Mouse (Mus musculus) heart, embryonic 14.5 days (tissue): ENCODE results near the gene Prr14. TPM values are rescaled to one million over a fixed set of nuclear protein-coding genes. Genes with fewer than 3 reads are reported as not detected.
"Not testable (repeated sequence)": the region's sequence is repeated elsewhere in the genome, so short reads cannot be mapped to it uniquely, and the experiment has no call there.

ENCODE experiments used
- ATAC-seq: fragments of 200-750 bp; cut with Nextera tagmentation; 2 replicates; pipeline ENCODE4 v1.8.0; 2017; ENCODE audit warnings: low read depth, moderate TSS enrichment; ENCODE audit not compliant: insufficient number of reproducible peaks, insufficient read depth, low FRiP score
- H3K27ac ChIP-seq, 2 experiments: fragments of 200-500 bp in 1 of 2; fragments of 300-500 bp in 1 of 2; sonication (generic) in 1 of 2; replicated peaks in 1 of 2; 2 replicates each; pipeline ENCODE4 v1.5.1; 2012 to 2014; ENCODE audit warnings: low read depth in 2 of 2, low read length in 2 of 2, control low read depth in 1 of 2, mild to moderate bottlenecking in 1 of 2, mixed read lengths in 1 of 2; ENCODE audit not compliant: control insufficient read depth in 1 of 2, insufficient read depth in 1 of 2
- H3K27me3 ChIP-seq: fragments of 300-500 bp; sonication (generic); 2 replicates; pipeline ENCODE4 v1.6.1; 2014; ENCODE audit warnings: mild to moderate bottlenecking, low read length, control low read depth; ENCODE audit not compliant: control insufficient read depth, insufficient read depth
- H3K36me3 ChIP-seq: fragments of 300-500 bp; sonication (generic); 2 replicates; pipeline ENCODE4 v1.6.1; 2014; ENCODE audit warnings: mild to moderate bottlenecking, control low read depth, low read length, mixed read lengths; ENCODE audit not compliant: control insufficient read depth, insufficient read depth
- H3K4me1 ChIP-seq, 2 experiments: fragments of 200-500 bp in 1 of 2; fragments of 300-500 bp in 1 of 2; sonication (generic) in 1 of 2; 2 replicates each; pipeline ENCODE4 v1.6.1; 2012 to 2014; ENCODE audit warnings: low read length in 2 of 2, control low read depth in 1 of 2, mixed read lengths in 1 of 2; ENCODE audit not compliant: control insufficient read depth in 2 of 2, insufficient read depth in 2 of 2
- H3K4me2 ChIP-seq: fragments of 300-500 bp; sonication (generic); 2 replicates; pipeline ENCODE4 v1.6.1; 2014; ENCODE audit warnings: mild to moderate bottlenecking, low read length
- H3K4me3 ChIP-seq, 2 experiments: fragments of 200-500 bp in 1 of 2; fragments of 300-500 bp in 1 of 2; sonication (generic) in 1 of 2; 2 replicates each; pipeline ENCODE4 v1.5.1; 2012 to 2014; ENCODE audit warnings: low read length in 2 of 2, mild to moderate bottlenecking in 2 of 2, control low read depth in 1 of 2, low read depth in 1 of 2, moderate library complexity in 1 of 2; ENCODE audit not compliant: control insufficient read depth in 1 of 2, insufficient read depth in 1 of 2
- H3K9ac ChIP-seq: fragments of 300-500 bp; sonication (generic); 2 replicates; pipeline ENCODE4 v1.6.1; 2014; ENCODE audit warnings: mild to moderate bottlenecking, low read length
- H3K9me3 ChIP-seq: fragments of 300-500 bp; sonication (generic); 2 replicates; pipeline ENCODE4 v1.6.1; 2016; ENCODE audit warnings: low read length, control low read depth; ENCODE audit not compliant: control insufficient read depth
- WGBS: fragments of 180-500 bp; shearing (Covaris S2); extraction: QIAGEN DNeasy Blood & Tissue Kit; methylation state at CpG from one replicate; pipeline ENCODE4 v1.1.7; 2014; 5-methylcytosine and 5-hydroxymethylcytosine counted together
- polyA plus RNA-seq: library from polyadenylated mRNA; unstranded; fragments of >200 nt; fragmentation: Nextera tagmentation; extraction: Ambion mirVana; gene quantifications from 2 replicates; pipeline ENCODE4 v1.2.1, GENCODE M21; 2014

Gene Prr14
- polyA plus RNA-seq: 31.5 and 37.5 TPM in 2 replicates

DNA sequence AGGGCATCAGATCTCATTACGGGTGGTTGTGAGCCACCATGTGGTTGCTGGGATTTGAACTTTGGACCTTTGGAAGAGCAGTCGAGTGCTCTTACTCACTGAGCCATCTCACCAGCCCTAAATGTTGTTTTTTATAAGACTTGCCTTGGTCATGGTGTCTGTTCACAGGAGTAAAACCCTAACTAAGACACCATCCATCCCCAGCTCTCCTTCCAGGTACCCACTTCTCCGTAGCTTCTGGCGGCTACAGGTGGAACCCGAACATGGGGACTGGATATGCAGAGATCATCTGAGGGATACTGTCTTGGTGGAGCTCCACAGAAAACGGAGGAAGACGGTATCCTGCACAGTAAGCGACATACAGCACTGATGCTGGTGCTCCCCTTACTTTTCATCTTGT is at the start of gene Prr14:
Gene Prr14 (plus strand): TSS at position 301 of the 400 bp plus-strand sequence.
- not testable (repeated sequence) for H3K4me3 ChIP-seq, ATAC-seq, H3K9me3 ChIP-seq, H3K27me3 ChIP-seq, H3K4me2 ChIP-seq, H3K27ac ChIP-seq, H3K9ac ChIP-seq, H3K4me1 ChIP-seq
- peaks cover 62% of the 10 kb centered on the region for H3K36me3 ChIP-seq
- WGBS: 96% methylated on average over 7 of the region's 8 CpGs

DNA sequence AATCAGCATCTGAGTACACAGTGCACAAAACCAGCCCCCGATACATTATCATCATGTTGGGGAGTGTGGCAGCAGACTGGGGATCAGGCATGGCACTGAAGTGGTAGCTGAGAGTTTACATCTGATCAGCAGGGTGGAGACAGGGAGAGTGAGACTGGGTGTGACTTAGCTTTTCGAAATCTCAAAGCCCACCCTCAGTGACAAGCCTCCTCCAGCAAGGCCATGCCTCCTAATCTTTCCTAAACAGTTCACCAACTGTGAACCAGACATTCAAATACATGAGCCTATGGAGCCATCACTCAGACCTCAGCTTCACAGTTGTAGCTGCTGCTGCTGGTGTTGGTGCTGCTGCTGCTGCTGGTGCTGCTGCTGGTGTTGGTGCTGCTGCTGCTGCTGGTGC is 48.0 kb upstream of the Prr14 start:
- Histone ChIP-seq H3K9ac (no peak overlapping the region), H3K27me3 (no peaks in the 10 kb centered on the region), H3K4me2 (no peak overlapping the region), H3K27ac (no peak overlapping the region), H3K9me3 (no peaks in the 10 kb centered on the region), H3K4me1 (no peaks in the 10 kb centered on the region), H3K36me3 (no peaks in the 10 kb centered on the region), H3K4me3 (no peak overlapping the region)
- WGBS: 58% methylated on average over 2 of the region's 2 CpGs
- no peak for ATAC-seq

DNA sequence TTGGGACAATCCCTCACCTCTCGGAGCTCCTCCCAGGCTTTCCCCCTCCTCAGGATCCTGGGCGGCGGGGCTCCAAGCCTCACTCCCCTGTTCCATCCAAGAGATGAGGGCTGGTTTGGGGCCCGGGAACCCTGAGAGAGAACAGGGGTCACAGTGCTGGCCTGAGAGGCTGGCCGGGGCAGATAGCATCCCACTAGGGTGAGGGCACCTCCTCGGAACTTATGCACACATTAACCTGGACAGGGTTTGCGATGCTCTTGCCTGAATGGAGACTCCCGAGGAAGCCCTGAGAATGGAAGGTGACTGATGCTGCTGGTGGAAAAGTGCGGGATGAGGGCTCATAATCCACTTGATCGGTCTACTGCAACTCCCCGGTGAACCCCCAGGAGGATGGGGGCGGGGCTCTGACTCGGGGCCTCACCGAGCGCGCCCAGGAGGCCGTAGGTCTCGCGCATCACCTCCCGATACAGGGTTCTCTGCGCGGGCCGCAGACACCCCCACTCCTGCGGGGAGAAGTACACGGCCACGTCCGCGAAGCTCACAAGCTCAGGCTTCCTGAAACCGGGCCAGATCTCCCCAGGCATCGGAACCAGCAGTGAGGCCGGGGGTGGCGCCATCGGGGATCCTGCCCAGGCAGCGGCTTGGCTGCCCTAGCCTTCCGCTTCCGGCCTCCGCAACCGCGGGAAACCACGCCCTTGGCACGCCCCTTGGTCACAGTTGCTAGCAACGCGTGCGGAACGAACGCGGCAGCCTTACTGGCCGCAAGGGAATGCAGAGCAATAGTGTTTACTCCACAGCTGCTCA is 37.8 kb upstream of the Prr14 start, which contains the start of gene Zfp688:
Gene Zfp688 (minus strand): TSS at position 681 of the 804 bp plus-strand sequence.
- 2% methylated on average over 48 of the region's 48 CpGs for WGBS
- H3K4me3 ChIP-seq: peak within 1 kb of the TSS; percentile 77 to 80
- peak within 1 kb of the TSS; percentile 94 for H3K4me2 ChIP-seq
- H3K27me3 ChIP-seq: peaks cover 7% of the 10 kb centered on the region; the same call in 1 of the 2 replicates
- H3K9me3 ChIP-seq: no peaks in the 10 kb centered on the region
- H3K36me3 ChIP-seq: peaks cover 16% of the 10 kb centered on the region
- H3K27ac ChIP-seq: 0 out of 4 replicates have a peak within 1 kb of the TSS, but pooled peaks have one; percentile 31 to 35
- peaks cover 0 to 6% of the 10 kb centered on the region in 2 experiments; a peak in 2 of 4 replicates for H3K4me1 ChIP-seq
- peak; percentile 89 for ATAC-seq
- peak within 1 kb of the TSS; percentile 87 for H3K9ac ChIP-seq

DNA sequence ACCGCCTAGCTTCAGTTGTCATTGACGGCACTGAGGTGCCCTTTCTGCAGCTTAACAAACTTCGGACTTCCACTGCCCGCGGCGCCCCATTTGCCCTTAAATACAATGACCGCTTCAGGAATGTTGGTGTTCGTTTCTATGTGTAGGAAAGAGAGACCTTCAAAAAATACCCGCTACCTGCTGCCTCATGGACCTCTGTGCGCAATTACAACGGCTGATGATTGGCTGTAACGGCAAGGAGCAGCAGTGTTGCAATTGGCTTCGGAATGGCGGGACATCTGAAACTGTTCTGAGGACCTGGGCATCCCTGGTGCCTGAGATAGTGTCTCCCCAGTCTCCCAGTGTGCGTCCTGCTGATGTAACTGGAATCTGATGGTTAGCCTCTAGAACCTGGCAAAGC is 37.2 kb upstream of the Prr14 start:
- 1% methylated on average over 15 of the region's 15 CpGs for WGBS
- no peak for ATAC-seq
- Histone ChIP-seq H3K27me3 (peaks cover 7% of the 10 kb centered on the region; the same call in 1 of the 2 replicates), H3K4me1 (peaks cover 0 to 6% of the 10 kb centered on the region in 2 experiments; a peak in 2 of 4 replicates), H3K27ac (no peak overlapping the region), H3K36me3 (peaks cover 16% of the 10 kb centered on the region), H3K4me2 (peak overlapping the region; percentile 94), H3K9me3 (no peaks in the 10 kb centered on the region), H3K9ac (peak overlapping the region; percentile 87), H3K4me3 (peak overlapping the region; percentile 77 to 80)

DNA sequence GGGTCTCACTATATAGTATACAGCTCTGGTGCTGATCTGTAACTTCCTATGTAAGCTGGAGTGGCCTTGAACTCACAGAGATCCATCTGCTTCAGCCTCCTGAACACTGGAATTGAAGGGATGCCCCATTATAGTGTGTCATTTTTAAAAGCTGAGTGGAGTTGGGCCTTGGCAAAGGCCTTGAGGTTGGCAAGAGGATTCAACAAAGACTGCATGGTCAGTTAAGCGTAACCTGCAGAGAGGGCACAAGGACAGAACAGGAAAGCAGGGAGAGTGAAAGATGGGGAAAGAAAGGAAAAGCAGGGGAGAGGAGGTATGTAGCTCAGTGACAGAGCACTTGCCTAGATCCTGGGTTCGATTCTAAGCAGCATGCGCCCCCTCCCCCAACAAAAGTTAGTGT is 34.1 kb upstream of the Prr14 start:
- H3K9me3 ChIP-seq: no peaks in the 10 kb centered on the region
- no peak overlapping the region for H3K4me3 ChIP-seq
- H3K27me3 ChIP-seq: peaks cover 7% of the 10 kb centered on the region; the same call in 1 of the 2 replicates
- H3K4me2 ChIP-seq: no peak overlapping the region
- peaks cover 0 to 6% of the 10 kb centered on the region in 2 experiments; a peak in 2 of 4 replicates for H3K4me1 ChIP-seq
- WGBS: 84% methylated on average over 3 of the region's 3 CpGs
- no peak for ATAC-seq
- H3K36me3 ChIP-seq: no peaks in the 10 kb centered on the region
- no peak overlapping the region for H3K9ac ChIP-seq
- no peak overlapping the region for H3K27ac ChIP-seq

DNA sequence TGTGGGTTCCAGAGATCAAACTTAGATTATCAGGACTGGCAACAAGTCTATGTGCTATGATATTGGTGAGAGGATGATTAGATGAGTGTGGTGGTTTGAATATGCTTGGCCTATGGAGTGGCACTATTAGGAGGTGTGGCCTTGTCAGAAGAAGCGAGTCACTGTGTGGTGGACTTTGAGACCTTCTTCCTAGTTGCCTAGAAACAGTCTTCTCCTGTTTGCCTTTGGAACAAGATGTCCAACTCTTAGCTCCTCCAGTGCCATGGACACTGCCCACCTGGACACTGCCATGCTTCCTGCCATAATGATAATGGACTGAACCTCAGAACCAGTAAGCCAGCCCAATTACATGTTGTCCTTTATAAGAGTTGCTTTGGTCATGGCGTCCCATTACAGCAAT is 33.5 kb upstream of the Prr14 start:
- H3K27me3 ChIP-seq: peaks cover 7% of the 10 kb centered on the region; the same call in 1 of the 2 replicates
- peaks cover 0 to 5% of the 10 kb centered on the region in 2 experiments; a peak in 2 of 4 replicates for H3K4me1 ChIP-seq
- no peak overlapping the region for H3K27ac ChIP-seq
- no peak overlapping the region for H3K9ac ChIP-seq
- H3K4me3 ChIP-seq: no peak overlapping the region
- ATAC-seq: no peak
- H3K9me3 ChIP-seq: no peaks in the 10 kb centered on the region
- no peaks in the 10 kb centered on the region for H3K36me3 ChIP-seq
- no peak overlapping the region for H3K4me2 ChIP-seq
- 79% methylated on average over 2 of the region's 2 CpGs for WGBS

DNA sequence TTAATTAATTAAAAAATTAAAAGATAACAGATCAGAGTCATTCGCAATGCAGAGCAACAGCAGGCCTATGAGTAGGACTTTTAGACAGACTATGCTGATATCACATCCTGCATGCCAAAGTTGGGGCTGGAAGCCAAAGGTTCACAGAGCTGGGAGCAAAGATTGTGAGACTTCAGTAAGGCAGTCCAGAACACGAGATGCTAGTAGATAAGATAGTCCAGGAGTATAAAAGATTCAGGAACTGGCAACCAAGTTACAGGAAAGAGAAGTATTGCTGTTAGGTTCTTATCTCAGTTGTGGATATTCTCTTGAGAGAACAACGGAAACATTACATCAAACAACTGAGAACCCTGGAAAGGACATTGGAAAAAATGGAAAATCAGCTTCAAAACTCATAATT is 33.1 kb upstream of the Prr14 start:
- peaks cover 7% of the 10 kb centered on the region; the same call in 1 of the 2 replicates for H3K27me3 ChIP-seq
- 45% methylated on average over 3 of the region's 3 CpGs for WGBS
- no peak overlapping the region for H3K9ac ChIP-seq

More for the DNA sequence above, 33.1 kb upstream of the Prr14 start:
- Histone ChIP-seq H3K4me1 (peaks cover 0 to under 1% of the 10 kb centered on the region in 2 experiments; a peak in 2 of 4 replicates), H3K36me3 (no peaks in the 10 kb centered on the region), H3K4me3 (no peak overlapping the region), H3K9me3 (no peaks in the 10 kb centered on the region), H3K4me2 (no peak overlapping the region), H3K27ac (no peak overlapping the region)
- no peak for ATAC-seq
